ENCODE assay signal across 12 mouse cellular contexts in the genomic region with DNA sequence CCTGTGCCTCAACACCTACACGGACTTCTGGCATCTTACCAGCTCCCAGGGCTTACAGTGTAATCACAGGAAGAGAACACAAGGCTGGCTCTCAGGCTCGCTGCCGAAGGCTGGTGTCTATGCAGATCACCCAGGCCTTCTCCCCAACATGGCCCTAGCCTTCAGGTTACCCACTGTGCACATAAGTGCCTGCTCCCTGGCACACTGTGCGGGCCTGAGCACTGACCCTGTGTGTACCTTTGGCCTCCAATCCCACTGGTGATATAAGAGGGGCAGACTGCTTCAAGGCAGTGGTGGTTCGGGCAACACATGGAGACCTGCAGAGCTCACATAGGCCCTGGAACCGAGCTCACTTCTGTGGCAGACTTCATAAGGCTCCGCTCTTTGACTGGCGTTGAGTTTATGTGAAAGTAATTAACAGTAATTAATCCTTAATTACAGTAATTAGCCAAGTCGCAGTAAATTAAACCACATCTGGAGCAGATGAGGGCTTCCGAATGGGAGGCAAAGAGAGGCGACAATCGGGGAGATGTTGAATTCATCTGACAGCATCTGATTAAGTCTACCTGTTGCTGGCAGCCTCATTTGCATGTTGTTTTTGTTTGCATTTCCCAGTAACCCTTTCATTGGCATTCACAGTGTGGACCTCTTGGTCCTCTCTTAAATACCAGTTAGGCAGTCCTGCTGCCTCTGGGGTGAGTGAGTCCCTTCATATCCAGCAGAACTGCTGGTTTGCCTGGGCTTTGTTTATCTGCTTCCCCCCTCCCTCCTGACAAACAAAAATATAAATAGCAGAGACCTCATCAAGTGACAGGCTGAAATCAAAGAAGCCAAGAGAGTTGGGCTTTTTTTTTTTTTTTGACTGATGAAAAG.
DNase-seq lines count a peak whose midpoint lies in the region; ATAC-seq lines count a peak whose summit lies in the region.
"Had no signal": no experiment of that assay in that cellular context is flagged by ENCODE, and none has a peak within 500 bp of the region (broad histone marks: within the 10 kb centered on the region; RNA-seq: fewer than 3 reads in every experiment).

No protein-coding gene starts in this region.

- intact Hi-C loops in heart, postnatal 14 days (cut with DNase I): no loop called here

- H3K9me3 ChIP-seq in heart, embryonic 11.5 days (replicated peaks; ENCODE audit: control insufficient read depth, low read length): no peaks in the 10 kb centered on the region
- H3K9me3 ChIP-seq in limb, embryonic 15.5 days: no peaks in the 10 kb centered on the region
- H3K9me3 ChIP-seq in limb, embryonic 10.5 days (replicated peaks): no peaks in the 10 kb centered on the region
- no peaks in the 10 kb centered on the region for H3K9me3 ChIP-seq in forebrain, embryonic 12.5 days
- no peaks in the 10 kb centered on the region for H3K9me3 ChIP-seq in midbrain, embryonic 14.5 days (ENCODE audit: control insufficient read depth, low read length)
- H3K9me3 ChIP-seq in liver, embryonic 12.5 days (replicated peaks): no peaks in the 10 kb centered on the region

- H3K27me3 ChIP-seq in heart, embryonic 11.5 days (ENCODE audit: control insufficient read depth, insufficient read depth, low read length): no peaks in the 10 kb centered on the region
- no peaks in the 10 kb centered on the region for H3K27me3 ChIP-seq in limb, embryonic 15.5 days
- no peaks in the 10 kb centered on the region for H3K27me3 ChIP-seq in limb, embryonic 10.5 days (ENCODE audit: low read depth, poor library complexity, severe bottlenecking)
- no peaks in the 10 kb centered on the region for H3K27me3 ChIP-seq in forebrain, embryonic 12.5 days
- no peaks in the 10 kb centered on the region for H3K27me3 ChIP-seq in midbrain, embryonic 14.5 days (ENCODE audit: control insufficient read depth, insufficient read depth, low read length)
- no peaks in the 10 kb centered on the region for H3K27me3 ChIP-seq in liver, embryonic 12.5 days (replicated peaks)
- H3K27me3 ChIP-seq: CH12.LX had no signal

- H3K36me3 ChIP-seq in heart, embryonic 11.5 days (ENCODE audit: control insufficient read depth, insufficient read depth, low read length): no peaks in the 10 kb centered on the region
- no peaks in the 10 kb centered on the region for H3K36me3 ChIP-seq in limb, embryonic 15.5 days
- H3K36me3 ChIP-seq in limb, embryonic 10.5 days: 0 out of 2 replicates have a peak, but pooled peaks cover 4% of the 10 kb centered on the region
- no peaks in the 10 kb centered on the region for H3K36me3 ChIP-seq in forebrain, embryonic 12.5 days (replicated peaks)
- no peaks in the 10 kb centered on the region for H3K36me3 ChIP-seq in midbrain, embryonic 14.5 days (ENCODE audit: control insufficient read depth, insufficient read depth, low read length)
- no peaks in the 10 kb centered on the region for H3K36me3 ChIP-seq in liver, embryonic 12.5 days

- H3K4me2 ChIP-seq in heart, embryonic 11.5 days: no peak overlapping the region
- no peak overlapping the region for H3K4me2 ChIP-seq in limb, embryonic 15.5 days
- H3K4me2 ChIP-seq in forebrain, embryonic 12.5 days: no peak overlapping the region
- H3K4me2 ChIP-seq in midbrain, embryonic 14.5 days (ENCODE audit: low read length): no peak overlapping the region
- no peak overlapping the region for H3K4me2 ChIP-seq in liver, embryonic 12.5 days

- WGBS in heart, embryonic 11.5 days (ENCODE audit: insufficient replicate concordance): 71% methylated on average over 12 of the region's 12 CpGs
- 56% methylated on average over 12 of the region's 12 CpGs for WGBS in limb, embryonic 15.5 days
- 59% methylated on average over 12 of the region's 12 CpGs for WGBS in limb, embryonic 10.5 days
- 43% methylated on average over 12 of the region's 12 CpGs for WGBS in forebrain, embryonic 12.5 days
- WGBS in midbrain, embryonic 14.5 days: 63% methylated on average over 12 of the region's 12 CpGs
- WGBS in liver, embryonic 12.5 days (ENCODE audit: insufficient replicate concordance): 75% methylated on average over 12 of the region's 12 CpGs

- H3K4me1 ChIP-seq in heart, embryonic 11.5 days (ENCODE audit: control insufficient read depth, insufficient read depth, low read length): peaks cover 27% of the 10 kb centered on the region
- H3K4me1 ChIP-seq in limb, embryonic 15.5 days: no peaks in the 10 kb centered on the region; the same call in 1 of the 2 replicates
- peaks cover 27% of the 10 kb centered on the region for H3K4me1 ChIP-seq in limb, embryonic 10.5 days
- H3K4me1 ChIP-seq in forebrain, embryonic 12.5 days: peaks cover 46% of the 10 kb centered on the region
- peaks cover 31% of the 10 kb centered on the region for H3K4me1 ChIP-seq in midbrain, embryonic 14.5 days (ENCODE audit: control insufficient read depth, insufficient read depth, low read length)
- H3K4me1 ChIP-seq in liver, embryonic 12.5 days: peaks cover 5% of the 10 kb centered on the region

- no peak for DNase-seq in heart, postnatal 14 days
- DNase-seq in limb, embryonic 10.5 days (ENCODE audit: low spot score): no peak
- no peak for DNase-seq in midbrain, embryonic 14.5 days
- DNase-seq in yolk sac, embryonic 10.5 days (ENCODE audit: low spot score): no peak
- DNase-seq: thymus, postnatal 25 days had no signal

- peak overlapping the region; percentile 46; the same call in 1 of the 2 replicates for H3K27ac ChIP-seq in heart, embryonic 11.5 days (ENCODE audit: low read depth, low read length)
- H3K27ac ChIP-seq in limb, embryonic 15.5 days: peak overlapping the region; percentile 61; the same call in 1 of the 2 replicates
- no peak overlapping the region; the same call in 1 of the 2 replicates for H3K27ac ChIP-seq in limb, embryonic 10.5 days
- H3K27ac ChIP-seq in forebrain, embryonic 12.5 days: no peak overlapping the region
- 0 out of 2 replicates have a peak overlapping the region, but pooled peaks have one; percentile 32 for H3K27ac ChIP-seq in midbrain, embryonic 14.5 days (replicated peaks; ENCODE audit: low read depth, low read length)
- H3K27ac ChIP-seq in liver, embryonic 12.5 days: no peak overlapping the region
- H3K27ac ChIP-seq: liver, embryonic 14.5 days had no signal

- H3K4me3 ChIP-seq in heart, embryonic 11.5 days (ENCODE audit: low read depth, low read length): no peak overlapping the region
- H3K4me3 ChIP-seq in limb, embryonic 15.5 days: no peak overlapping the region
- no peak overlapping the region for H3K4me3 ChIP-seq in limb, embryonic 10.5 days
- H3K4me3 ChIP-seq in forebrain, embryonic 12.5 days (replicated peaks): no peak overlapping the region
- no peak overlapping the region for H3K4me3 ChIP-seq in midbrain, embryonic 14.5 days (replicated peaks; ENCODE audit: low read depth, low read length)
- H3K4me3 ChIP-seq in liver, embryonic 12.5 days: no peak overlapping the region
- H3K4me3 ChIP-seq: myocyte had no signal

- peak; percentile 39 for ATAC-seq in heart, embryonic 11.5 days (replicated peaks; ENCODE audit: insufficient number of reproducible peaks, low FRiP score, low TSS enrichment)
- no peak for ATAC-seq in limb, embryonic 15.5 days (ENCODE audit: insufficient number of reproducible peaks, low FRiP score, low TSS enrichment, low read depth)
- ATAC-seq in forebrain, embryonic 12.5 days (ENCODE audit: low FRiP score): peak; percentile 56
- ATAC-seq in midbrain, embryonic 14.5 days (ENCODE audit: low FRiP score, low TSS enrichment): no peak
- ATAC-seq in liver, embryonic 12.5 days: no peak

- H3K9ac ChIP-seq in heart, embryonic 11.5 days (ENCODE audit: low read depth, low read length): no peak overlapping the region
- no peak overlapping the region for H3K9ac ChIP-seq in limb, embryonic 15.5 days
- H3K9ac ChIP-seq in forebrain, embryonic 12.5 days: no peak overlapping the region
- H3K9ac ChIP-seq in midbrain, embryonic 14.5 days (replicated peaks; ENCODE audit: low read length): no peak overlapping the region
- no peak overlapping the region for H3K9ac ChIP-seq in liver, embryonic 12.5 days
- H3K9ac ChIP-seq: liver, embryonic 14.5 days had no signal

Comparison
In these comparisons a context has a peak if more than half of its experiments do, and no peak if none do; other contexts are left out.
1. H3K27ac ChIP-seq: peak in heart, embryonic 11.5 days (single experiment), limb, embryonic 15.5 days (single experiment) and midbrain, embryonic 14.5 days (single experiment); none in limb, embryonic 10.5 days (single experiment), forebrain, embryonic 12.5 days (single experiment) and liver, embryonic 12.5 days (single experiment).
2. ATAC-seq: peak in heart, embryonic 11.5 days (single experiment) and forebrain, embryonic 12.5 days (single experiment); none in limb, embryonic 15.5 days (single experiment), midbrain, embryonic 14.5 days (single experiment) and liver, embryonic 12.5 days (single experiment).